Mouse (Mus musculus) kidney, adult 2 months (tissue): ENCODE data around the gene Agtr1a.

ENCODE experiments used
- CTCF ChIP-seq: fragments of 200-500 bp; conservative IDR thresholded peaks from 2 replicates; pipeline ENCODE4 v1.5.1; 2011; ENCODE audit warnings: low read depth, mild to moderate bottlenecking, control low read depth, low read length, moderate library complexity, mixed read lengths; ENCODE audit not compliant: insufficient read depth, insufficient read length
- POLR2A ChIP-seq: fragments of 200-500 bp; IDR thresholded peaks from one replicate; pipeline ENCODE4 v1.6.1; 2011; ENCODE audit warnings: low read depth, low read length, control low read depth

DNA sequence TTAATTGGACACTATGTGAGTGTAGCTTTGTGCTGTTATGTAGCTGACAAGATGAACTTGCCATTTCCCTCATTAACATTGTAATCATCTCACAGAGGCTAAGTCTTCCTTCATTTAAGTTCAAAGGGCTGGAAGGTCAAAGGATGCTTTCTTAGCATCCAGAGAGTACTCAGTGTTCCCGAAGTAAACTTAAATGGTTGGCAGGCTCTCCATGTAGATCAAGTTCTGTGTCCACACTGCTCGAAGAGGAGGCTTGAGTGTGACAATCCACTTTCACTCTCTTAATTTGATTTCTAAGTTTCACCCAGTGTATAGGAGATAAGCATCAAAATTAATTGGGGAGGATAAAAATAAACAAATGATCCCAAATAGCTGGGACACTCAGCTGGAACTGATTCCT, 23.6 kb downstream of the Agtr1a start:
- TF ChIP-seq CTCF (no peak), POLR2A (no peak)
